22 mouse cellular contexts compared by ENCODE assay signal in genomic region chr6:106791429-106791828, GRCm38 (mm10). TPM values are rescaled to one million over a fixed set of nuclear protein-coding genes. Genes with fewer than 3 reads are reported as not detected.
DNase-seq lines count a peak whose midpoint lies in the region; ATAC-seq lines count a peak whose summit lies in the region.
"Had no signal": no experiment of that assay in that cellular context is flagged by ENCODE, and none has a peak within 500 bp of the region (broad histone marks: within the 10 kb centered on the region; RNA-seq: fewer than 3 reads in every experiment).

No protein-coding gene starts in this region.

- no peak overlapping the region for H3K4me3 ChIP-seq in forebrain, embryonic 12.5 days (replicated peaks)
- H3K4me3 ChIP-seq: embryonic facial prominence, embryonic 13.5 days; forebrain, embryonic 13.5 days; hindbrain, embryonic 12.5 days had no signal

- H3K9me3 ChIP-seq in forebrain, embryonic 12.5 days = no peaks in the 10 kb centered on the region
- H3K9me3 ChIP-seq: embryonic facial prominence, embryonic 13.5 days; forebrain, embryonic 13.5 days; hindbrain, embryonic 12.5 days had no signal

- DNase-seq in layer of hippocampus, adult 18-20 months (ENCODE audit: low spot score in 2 of 2) = no peak
- no peak for DNase-seq in left cerebral cortex, adult 18-20 months (ENCODE audit: low spot score in 2 of 2)
- no peak for DNase-seq in cerebellum, adult 18-20 months
- DNase-seq: adrenal gland, postnatal 14 days; cerebellum, adult 11-12 months; cerebellum, adult 9-11 months; cerebellum, postnatal 36 days; forebrain, postnatal 0 days; gastrocnemius, postnatal 14 days; heart, postnatal 10 days; heart, postnatal 4 days had no signal

- WGBS in forebrain, embryonic 12.5 days = 95% methylated on average over 8 of the region's 8 CpGs

- H3K4me2 ChIP-seq in forebrain, embryonic 12.5 days = no peak overlapping the region
- H3K4me2 ChIP-seq: embryonic facial prominence, embryonic 13.5 days; forebrain, embryonic 13.5 days; hindbrain, embryonic 12.5 days had no signal

- no peak overlapping the region for H3K9ac ChIP-seq in forebrain, embryonic 12.5 days
- H3K9ac ChIP-seq: embryonic facial prominence, embryonic 13.5 days; forebrain, embryonic 13.5 days; forebrain, postnatal 0 days; hindbrain, embryonic 12.5 days had no signal

- ATAC-seq in CD4-positive, CD25-positive, alpha-beta regulatory T cell, adult 4 months = peak; percentile 40
- peak; percentile 23 for ATAC-seq in activated CD4-positive, CD25-positive, alpha-beta regulatory T cell, adult 4 months
- ATAC-seq in megakaryocyte, adult 5-6 weeks (ENCODE audit: poor library complexity, severe bottlenecking) = peak; percentile 46
- no peak for ATAC-seq in forebrain, embryonic 12.5 days (ENCODE audit: low FRiP score)
- ATAC-seq: forebrain, embryonic 13.5 days; forebrain, postnatal 0 days; hindbrain, postnatal 0 days; intestine, embryonic 16.5 days had no signal

- peaks cover 42% of the 10 kb centered on the region for H3K36me3 ChIP-seq in forebrain, embryonic 12.5 days (replicated peaks)

- H3K27me3 ChIP-seq in forebrain, embryonic 12.5 days = no peaks in the 10 kb centered on the region
- H3K27me3 ChIP-seq: embryonic facial prominence, embryonic 13.5 days; forebrain, embryonic 13.5 days; hindbrain, embryonic 12.5 days had no signal

- H3K4me1 ChIP-seq in forebrain, embryonic 12.5 days = no peaks in the 10 kb centered on the region
- H3K4me1 ChIP-seq: embryonic facial prominence, embryonic 13.5 days; forebrain, embryonic 13.5 days; hindbrain, embryonic 12.5 days had no signal

- H3K27ac ChIP-seq in forebrain, embryonic 12.5 days = no peak overlapping the region
- H3K27ac ChIP-seq: embryonic facial prominence, embryonic 13.5 days; forebrain, embryonic 13.5 days; hindbrain, embryonic 12.5 days; hindbrain, postnatal 0 days had no signal

RNA-seq across cellular contexts. Expression of gene Crbn, which starts 8.4 kb away (rescaled TPM):
- polyA plus RNA-seq in CD4-positive, CD25-positive, alpha-beta regulatory T cell, adult 4 months (2017; shearing (Covaris generic)) = 100 to 1,000 TPM; 192 to 219 TPM
- 100 to 1,000 TPM; 174 to 195 TPM for polyA plus RNA-seq in activated CD4-positive, CD25-positive, alpha-beta regulatory T cell, adult 4 months (2017; shearing (Covaris generic))
- total RNA-seq in megakaryocyte, adult 5-6 weeks (2015) = 20.8 and 23.1 TPM in 2 replicates
- 38.7 and 44.3 TPM in 2 replicates for total RNA-seq in megakaryocyte, adult 5-6 weeks (2017)
- total RNA-seq in layer of hippocampus, adult 18-20 months (2021) = 100 to 1,000 TPM; 112 to 114 TPM
- 48.3 and 48.7 TPM in 2 replicates for polyA plus RNA-seq in forebrain, embryonic 12.5 days (2016; fragmentation: Nextera tagmentation; extraction: Ambion mirVana)
- total RNA-seq in left cerebral cortex, adult 18-20 months (2021) = 100 to 1,000 TPM; 107 to 111 TPM

RNA-seq across cellular contexts. Expression of gene Trnt1, which starts 22.5 kb away (rescaled TPM):
- 100 to 1,000 TPM in 1 of 2 experiments, 10 to 100 TPM in 1; 97.2 to 108 TPM for polyA plus RNA-seq in CD4-positive, CD25-positive, alpha-beta regulatory T cell, adult 4 months (2017; shearing (Covaris generic))
- 100 to 1,000 TPM in 1 of 2 experiments, 10 to 100 TPM in 1; 89.5 to 104 TPM for polyA plus RNA-seq in activated CD4-positive, CD25-positive, alpha-beta regulatory T cell, adult 4 months (2017; shearing (Covaris generic))
- total RNA-seq in megakaryocyte, adult 5-6 weeks (2015) = 27.9 and 35.9 TPM in 2 replicates
- 50.4 and 52.2 TPM in 2 replicates for total RNA-seq in megakaryocyte, adult 5-6 weeks (2017)
- total RNA-seq in layer of hippocampus, adult 18-20 months (2021) = 10 to 100 TPM; 51.9 to 55.7 TPM
- polyA plus RNA-seq in forebrain, embryonic 12.5 days (2016; fragmentation: Nextera tagmentation; extraction: Ambion mirVana) = 77.2 and 83.1 TPM in 2 replicates
- 10 to 100 TPM; 51.4 to 55.0 TPM for total RNA-seq in left cerebral cortex, adult 18-20 months (2021)

RNA-seq across cellular contexts. Expression of gene Il5ra, which starts 42.6 kb away (rescaled TPM):
- polyA plus RNA-seq in CD4-positive, CD25-positive, alpha-beta regulatory T cell, adult 4 months (2017; shearing (Covaris generic)) = under 1 TPM in 1 of 2 experiments, not detected in 1; 0.32 TPM
- polyA plus RNA-seq in activated CD4-positive, CD25-positive, alpha-beta regulatory T cell, adult 4 months (2017; shearing (Covaris generic)) = under 1 TPM in 1 of 2 experiments, not detected in 1; 0.34 TPM
- 3.1 and 4.2 TPM in 2 replicates for total RNA-seq in megakaryocyte, adult 5-6 weeks (2015)
- 4.3 and 5.9 TPM in 2 replicates for total RNA-seq in megakaryocyte, adult 5-6 weeks (2017)
- total RNA-seq in layer of hippocampus, adult 18-20 months (2021) = not detected
- not detected in 2 replicates for polyA plus RNA-seq in forebrain, embryonic 12.5 days (2016; fragmentation: Nextera tagmentation; extraction: Ambion mirVana)
- total RNA-seq in left cerebral cortex, adult 18-20 months (2021) = not detected
- total RNA-seq: forebrain, postnatal 0 days; gastrocnemius, adult 18-20 months; gastrocnemius, postnatal 14 days; heart, postnatal 10 days; hindbrain, postnatal 0 days had no signal
- polyA plus RNA-seq: embryonic facial prominence, embryonic 13.5 days; forebrain, embryonic 13.5 days; heart, embryonic 14.5 days; hindbrain, embryonic 12.5 days; hindbrain, postnatal 0 days; intestine, embryonic 16.5 days had no signal

Comparison
In these comparisons a context has a peak if more than half of its experiments do, and no peak if none do; other contexts are left out.
1. RNA of gene Il5ra, which starts 42.6 kb away (total RNA-seq): 3.1 to 5.9 TPM in megakaryocyte, adult 5-6 weeks; not detected in layer of hippocampus, adult 18-20 months and not detected in left cerebral cortex, adult 18-20 months; every median in the first group is over 4 times any median in the second.